Mouse (Mus musculus) gastrocnemius, postnatal 10 days (tissue): ENCODE results near the gene Ugt1a9. TPM values are rescaled to one million over a fixed set of nuclear protein-coding genes. Genes with fewer than 3 reads are reported as not detected.
"Not testable (repeated sequence)": the region's sequence is repeated elsewhere in the genome, so short reads cannot be mapped to it uniquely, and the experiment has no call there.

Experiments used
- DNase-seq: peaks from one replicate; pipeline ENCODE4 v3.0.0; 2021; ENCODE audit warnings: mixed read lengths
- long read RNA-seq, 2 experiments: library from polyadenylated mRNA; stranded (forward); transcript quantifications; one replicate each; pipeline ENCODE4 v2.0.0; 2021
- total RNA-seq, 2 experiments: library from RNA; stranded (reverse); gene quantifications; 2 replicates each; pipeline ENCODE4 v1.2.3; 2021

Gene Ugt1a9
- total RNA-seq = not detected
- long read RNA-seq, experiment 1 = 0 reads
- long read RNA-seq, experiment 2 = 0 reads

- no peak for DNase-seq
Observed at GRCm38 (mm10) chr1:88070495-88070894, at the start of gene Ugt1a9. TSS of gene Ugt1a9 (plus strand) at chr1:88070800.

DNA sequence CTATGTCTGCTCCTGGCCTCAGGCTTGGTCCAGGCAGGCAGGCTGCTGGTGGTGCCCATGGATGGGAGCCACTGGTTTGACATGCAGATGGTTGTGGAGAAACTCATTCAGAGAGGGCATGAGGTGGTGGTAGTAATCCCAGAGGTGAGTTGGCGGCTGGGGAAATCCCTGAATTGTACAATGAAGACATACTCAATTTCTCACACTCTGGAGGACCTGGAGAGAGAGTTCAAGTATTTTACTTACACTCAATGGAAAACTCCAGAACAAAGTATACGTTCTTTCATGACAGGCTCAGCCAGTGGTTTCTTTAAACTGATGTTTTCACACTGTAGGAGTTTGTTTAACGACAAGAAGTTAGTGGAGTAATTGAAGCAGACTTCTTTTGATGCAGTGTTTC lies 45.4 kb upstream of the Ugt1a9 start:
- not testable (repeated sequence) for DNase-seq

DNA sequence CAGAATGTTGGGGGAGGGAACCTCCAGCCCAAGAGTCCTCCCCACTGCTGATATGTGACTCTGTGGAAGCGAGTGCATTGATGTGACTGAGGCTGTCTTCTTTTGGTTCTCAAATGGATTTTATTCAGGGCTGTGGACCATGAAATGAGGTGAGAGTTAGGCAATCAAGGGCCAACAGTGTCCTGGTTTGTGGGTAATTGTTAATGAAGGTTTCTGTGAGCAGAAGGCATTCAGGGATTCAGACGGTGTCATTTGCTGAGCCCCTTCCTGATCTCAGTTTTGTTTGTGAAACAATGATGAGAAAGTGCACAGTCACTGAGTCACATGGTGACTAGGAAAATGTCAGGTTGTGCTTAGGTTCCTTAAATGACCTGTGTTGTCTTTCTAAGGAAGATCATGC lies 27.6 kb upstream of the Ugt1a9 start:
- DNase-seq = not testable (repeated sequence)

GRCm38 (mm10) chr1:88044832-88045437 lies 25.7 kb upstream of the Ugt1a9 start:
- DNase-seq = not testable (repeated sequence)

DNA sequence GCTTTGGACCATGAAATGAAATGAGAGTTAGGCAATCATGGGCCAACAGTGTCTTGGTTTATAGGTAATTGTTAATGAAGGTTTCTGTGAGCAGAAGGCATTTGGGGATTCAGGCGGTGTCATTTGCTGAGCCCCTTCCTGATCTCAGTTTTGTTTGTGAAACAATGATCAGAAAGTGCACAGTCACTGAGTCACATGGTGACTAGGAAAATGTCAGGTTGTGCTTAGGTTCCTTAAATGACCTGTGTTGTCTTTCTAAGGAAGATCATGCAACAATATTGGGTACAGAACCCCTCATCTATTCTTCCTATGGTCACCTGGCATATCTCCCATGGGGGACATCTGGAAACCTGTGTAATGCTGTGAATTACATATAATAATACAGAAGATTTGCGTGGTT lies 23.2 kb upstream of the Ugt1a9 start:
- not testable (repeated sequence) for DNase-seq

- no peak for DNase-seq
Observed at GRCm38 (mm10) chr1:88055088-88055487, 15.5 kb upstream of the Ugt1a9 start, which contains the start of gene Ugt1a10. TSS of gene Ugt1a10 (plus strand) at chr1:88055388.

- DNase-seq = not testable (repeated sequence)
Observed at GRCm38 (mm10) chr1:88066472-88067102, 4.0 kb upstream of the Ugt1a9 start.

DNA sequence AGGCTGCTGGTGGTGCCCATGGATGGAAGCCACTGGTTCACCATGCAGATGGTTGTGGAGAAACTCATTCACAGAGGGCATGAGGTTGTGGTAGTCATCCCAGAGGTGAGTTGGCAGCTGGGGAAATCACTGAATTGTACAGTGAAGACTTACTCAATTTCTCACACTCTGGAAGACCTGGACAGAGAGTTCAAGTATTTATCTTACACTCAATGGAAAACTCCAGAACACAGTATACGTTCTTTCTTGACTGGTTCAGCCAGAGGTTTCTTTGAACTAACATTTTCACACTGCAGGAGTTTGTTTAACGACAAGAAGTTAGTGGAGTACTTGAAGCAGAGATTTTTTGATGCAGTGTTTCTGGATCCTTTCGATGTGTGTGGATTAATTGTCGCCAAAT lies 302 bp downstream of the Ugt1a9 start:
- no peak for DNase-seq

DNA sequence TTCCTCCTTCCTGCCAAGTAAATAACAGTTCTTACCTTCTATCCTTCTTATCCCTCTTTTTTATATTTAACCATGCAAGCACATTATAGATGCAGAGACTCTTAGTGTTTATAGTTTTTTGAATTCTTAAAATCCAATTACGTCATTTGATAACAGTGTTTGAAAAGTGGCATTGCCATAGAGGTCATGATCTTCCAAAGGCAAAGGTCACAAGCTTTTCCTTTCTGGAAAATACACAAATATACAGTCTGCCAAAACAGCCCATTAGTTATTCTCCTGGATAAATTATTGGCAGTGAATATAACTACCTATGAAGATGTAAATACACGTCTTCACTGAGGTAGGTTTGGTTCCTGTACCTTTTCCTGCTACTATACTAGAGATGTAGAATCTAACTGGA lies 3.9 kb downstream of the Ugt1a9 start:
- no peak for DNase-seq

DNA sequence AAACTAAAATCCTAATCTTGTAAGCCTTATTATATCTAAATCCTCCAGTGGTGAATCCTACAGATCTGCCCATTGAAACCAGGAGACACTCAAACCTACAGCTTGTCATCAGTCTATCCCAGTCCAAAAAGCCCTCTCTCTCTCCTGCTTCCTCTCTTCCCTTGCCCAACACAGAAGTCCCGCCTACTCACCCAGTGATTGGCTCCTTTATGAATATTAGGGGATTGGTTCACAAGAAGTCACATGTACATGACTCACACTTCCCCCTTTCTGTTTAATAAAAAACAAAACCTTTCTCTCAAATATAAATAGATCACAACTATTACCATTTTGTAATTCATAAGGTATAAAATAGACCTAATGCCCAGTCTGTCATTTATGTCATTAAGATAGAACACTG lies 6.5 kb downstream of the Ugt1a9 start:
- no peak for DNase-seq

- no peak for DNase-seq
Observed at GRCm38 (mm10) chr1:88081670-88082069, 11.1 kb downstream of the Ugt1a9 start.

- DNase-seq = no peak
Observed at GRCm38 (mm10) chr1:88086125-88086524, 15.5 kb downstream of the Ugt1a9 start.

DNA sequence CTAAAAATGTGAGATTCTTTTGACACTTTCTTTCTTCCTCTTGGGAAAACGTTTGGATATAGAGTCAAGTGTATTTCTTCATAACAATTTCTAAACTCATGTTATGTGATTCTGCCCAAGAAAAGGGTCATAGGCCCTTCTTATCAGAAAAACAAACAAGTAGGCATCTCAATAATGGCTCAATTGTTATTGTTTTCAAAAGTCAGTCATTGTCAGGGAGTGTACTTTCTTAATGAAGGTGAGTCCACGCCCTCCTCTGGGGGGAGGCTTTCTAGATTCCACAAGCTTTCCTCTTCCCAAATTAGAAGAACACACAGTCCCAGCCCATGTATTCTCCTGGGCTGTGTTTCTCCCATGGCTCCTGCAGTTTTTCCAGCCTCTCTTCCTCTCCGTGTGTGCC lies 16.9 kb downstream of the Ugt1a9 start, which contains the start of gene Ugt1a8:
Ugt1a8 (plus strand) TSS at position 301 of the 400 bp plus-strand sequence.
- DNase-seq = no peak

GRCm38 (mm10) chr1:88092341-88092740 lies 21.7 kb downstream of the Ugt1a9 start:
- no peak for DNase-seq

DNA sequence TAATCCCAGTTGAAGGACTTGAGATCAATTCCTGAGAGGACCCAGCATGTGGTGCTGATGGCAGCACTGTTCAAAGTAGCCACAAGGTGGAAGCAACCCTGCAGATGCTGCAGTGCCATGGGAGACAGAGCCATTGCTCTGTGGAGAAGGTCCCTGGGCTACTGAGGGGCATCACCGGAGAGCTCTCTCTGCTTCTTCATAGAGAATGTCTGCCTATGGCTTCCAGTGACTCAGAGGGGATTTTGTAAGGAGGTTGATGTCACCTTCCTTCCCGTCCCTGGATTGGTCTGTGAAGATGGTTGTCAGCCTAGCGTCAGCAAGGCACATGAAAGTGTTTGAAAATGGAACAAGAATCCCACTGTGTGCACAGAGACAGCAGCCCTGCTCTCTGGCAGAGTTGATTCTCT lies 23.7 kb downstream of the Ugt1a9 start:
- not testable (repeated sequence) for DNase-seq

DNA sequence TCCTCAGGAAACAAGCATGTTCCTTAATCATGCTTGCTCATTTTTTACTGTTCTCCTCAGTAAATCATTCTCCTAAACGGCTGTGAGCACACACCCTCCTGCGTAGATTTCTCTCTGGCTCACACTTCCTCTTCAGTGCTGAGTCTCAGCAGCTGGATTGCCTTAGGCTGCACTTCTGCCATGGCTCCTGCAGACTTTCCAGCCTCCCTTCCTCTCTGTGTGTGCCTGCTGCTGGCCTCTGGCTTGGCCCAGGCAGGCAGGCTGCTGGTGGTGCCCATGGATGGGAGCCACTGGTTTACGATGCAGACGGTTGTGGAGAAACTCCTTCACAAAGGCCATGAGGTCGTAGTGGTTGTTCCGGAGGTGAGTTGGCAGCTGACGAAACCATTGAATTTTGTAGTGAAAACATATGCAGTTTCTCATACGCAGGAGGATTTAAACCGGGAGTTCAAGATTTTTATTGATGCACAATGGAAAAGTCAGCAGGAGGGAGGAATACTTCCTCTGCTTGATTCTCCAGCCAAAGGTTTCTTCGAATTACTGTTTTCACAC lies 24.4 kb downstream of the Ugt1a9 start, which contains the start of gene Ugt1a7c:
Ugt1a7c (plus strand) TSS at position 122 of the 552 bp plus-strand sequence.
- peak; percentile 7 for DNase-seq

- not testable (repeated sequence) for DNase-seq
Observed at GRCm38 (mm10) chr1:88098546-88098945, 27.9 kb downstream of the Ugt1a9 start.

DNA sequence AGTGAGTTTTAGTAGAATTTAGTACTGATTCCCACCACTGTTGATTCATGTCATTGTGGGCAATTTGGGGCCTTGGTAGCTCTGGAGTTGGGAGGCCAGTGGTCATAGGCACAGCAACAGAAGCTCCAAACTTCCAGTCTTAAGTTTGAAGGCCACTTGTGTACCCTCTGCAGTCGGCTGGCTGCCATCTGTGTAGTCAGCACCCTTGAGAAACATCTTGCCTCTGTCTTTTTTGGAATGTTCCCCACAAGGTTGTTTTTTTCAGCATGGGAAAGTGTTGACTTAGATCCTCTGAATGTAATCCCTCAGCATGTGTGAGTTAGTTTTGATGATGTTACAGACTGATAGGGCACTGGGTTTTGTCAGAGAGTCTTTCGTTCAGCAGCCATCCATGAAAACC lies 29.1 kb downstream of the Ugt1a9 start:
- DNase-seq = not testable (repeated sequence)

- not testable (repeated sequence) for DNase-seq
Observed at GRCm38 (mm10) chr1:88103019-88103418, 32.4 kb downstream of the Ugt1a9 start, which contains the start of gene Ugt1a6b. TSS of gene Ugt1a6b (plus strand) at chr1:88103252.

GRCm38 (mm10) chr1:88103697-88104468 lies 33.3 kb downstream of the Ugt1a9 start:
- DNase-seq = not testable (repeated sequence)

- no peak for DNase-seq
Observed at GRCm38 (mm10) chr1:88104667-88105430, 34.2 kb downstream of the Ugt1a9 start.

DNA sequence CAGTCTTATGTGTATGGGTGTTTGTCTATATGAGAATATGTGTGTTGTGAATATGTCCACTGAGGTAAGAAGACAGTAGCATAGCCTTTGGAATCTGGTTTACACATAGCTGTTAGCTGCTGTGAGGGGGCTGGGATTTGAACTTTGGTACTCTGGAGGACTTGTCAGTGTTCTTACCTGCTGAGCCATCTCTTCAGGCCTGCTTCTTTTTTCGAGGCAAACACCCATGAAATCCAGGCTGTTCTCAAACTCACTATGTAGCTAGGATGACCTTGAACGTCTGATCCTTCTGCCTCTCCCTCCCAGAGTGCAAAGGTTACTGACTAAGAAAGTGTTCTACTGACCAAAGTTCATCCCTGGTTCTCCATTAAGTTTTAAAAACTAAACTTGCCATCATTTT lies 35.1 kb downstream of the Ugt1a9 start:
- no peak for DNase-seq
